Mouse (Mus musculus) midbrain, embryonic 12.5 days (tissue): Measurements from ENCODE around the gene St8sia1. TPM values are rescaled to one million over a fixed set of nuclear protein-coding genes. Genes with fewer than 3 reads are reported as not detected.

Source experiments
- ATAC-seq: fragments of 200-750 bp; cut with Nextera tagmentation; 2 replicates; pipeline ENCODE4 v1.8.0; 2017; ENCODE audit warnings: low read depth, moderate TSS enrichment, moderate library complexity; ENCODE audit not compliant: low FRiP score
- H3K27ac ChIP-seq: fragments of 300-500 bp; sonication (generic); replicated peaks from 2 replicates; pipeline ENCODE4 v1.5.1; 2016; ENCODE audit warnings: mild to moderate bottlenecking
- H3K27me3 ChIP-seq: fragments of 300-500 bp; sonication (generic); 2 replicates; pipeline ENCODE4 v1.6.1; 2016; ENCODE audit warnings: mild to moderate bottlenecking
- H3K36me3 ChIP-seq: fragments of 300-500 bp; sonication (generic); 2 replicates; pipeline ENCODE4 v1.6.1; 2016
- H3K4me1 ChIP-seq: fragments of 300-500 bp; sonication (generic); 2 replicates; pipeline ENCODE4 v1.6.1; 2016
- H3K4me2 ChIP-seq: fragments of 300-500 bp; sonication (generic); replicated peaks from 2 replicates; pipeline ENCODE4 v1.6.1; 2016; ENCODE audit warnings: mild to moderate bottlenecking, moderate library complexity
- H3K4me3 ChIP-seq: fragments of 300-500 bp; sonication (generic); 2 replicates; pipeline ENCODE4 v1.5.1; 2016; ENCODE audit warnings: mild to moderate bottlenecking
- H3K9ac ChIP-seq: fragments of 300-500 bp; sonication (generic); replicated peaks from 2 replicates; pipeline ENCODE4 v1.6.1; 2016; ENCODE audit warnings: mild to moderate bottlenecking, moderate library complexity
- H3K9me3 ChIP-seq: fragments of 300-500 bp; sonication (generic); 2 replicates; pipeline ENCODE4 v1.6.1; 2016; ENCODE audit warnings: mild to moderate bottlenecking
- WGBS: fragments of 180-500 bp; shearing (Covaris S2); methylation state at CpG from one replicate; pipeline ENCODE4 v1.1.7; 2016; 5-methylcytosine and 5-hydroxymethylcytosine counted together
- polyA plus RNA-seq: library from polyadenylated mRNA; unstranded; fragments of >200 nt; fragmentation: Nextera tagmentation; extraction: Ambion mirVana; gene quantifications from 2 replicates; pipeline ENCODE4 v1.2.1, GENCODE M21; 2016

St8sia1 gene
- polyA plus RNA-seq, 1 experiment from 2014 or later: 7.9 TPM

DNA sequence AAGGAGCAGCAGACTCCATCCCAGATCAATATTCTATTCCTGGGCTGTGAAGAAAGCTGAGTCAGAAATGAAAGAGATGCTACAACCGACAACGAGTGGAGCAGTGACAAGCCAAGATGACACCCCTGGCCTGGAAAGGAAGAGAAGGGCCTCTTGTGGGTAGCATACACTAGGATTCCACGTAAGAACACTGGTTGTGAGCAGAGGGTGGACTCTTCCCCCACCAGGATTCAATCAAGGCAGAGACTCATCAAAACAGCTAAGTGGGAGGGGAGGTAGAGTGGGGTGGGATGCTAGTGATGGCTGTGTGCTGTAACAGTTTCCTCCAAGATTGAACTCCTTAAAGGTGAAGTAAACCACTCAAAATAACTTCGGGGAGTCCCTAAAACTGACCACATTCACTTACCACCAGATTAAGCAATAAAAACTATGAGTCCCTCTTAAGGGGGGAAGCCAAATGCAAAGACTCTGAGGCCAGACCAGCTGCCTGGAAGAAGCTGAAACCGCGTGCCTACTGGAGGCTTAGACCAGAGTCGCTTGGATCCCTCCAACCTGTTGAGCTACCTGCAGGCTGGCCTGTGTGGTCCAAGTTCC, 11.8 kb downstream of the St8sia1 start:
- no peak overlapping the region for H3K4me2 ChIP-seq

DNA sequence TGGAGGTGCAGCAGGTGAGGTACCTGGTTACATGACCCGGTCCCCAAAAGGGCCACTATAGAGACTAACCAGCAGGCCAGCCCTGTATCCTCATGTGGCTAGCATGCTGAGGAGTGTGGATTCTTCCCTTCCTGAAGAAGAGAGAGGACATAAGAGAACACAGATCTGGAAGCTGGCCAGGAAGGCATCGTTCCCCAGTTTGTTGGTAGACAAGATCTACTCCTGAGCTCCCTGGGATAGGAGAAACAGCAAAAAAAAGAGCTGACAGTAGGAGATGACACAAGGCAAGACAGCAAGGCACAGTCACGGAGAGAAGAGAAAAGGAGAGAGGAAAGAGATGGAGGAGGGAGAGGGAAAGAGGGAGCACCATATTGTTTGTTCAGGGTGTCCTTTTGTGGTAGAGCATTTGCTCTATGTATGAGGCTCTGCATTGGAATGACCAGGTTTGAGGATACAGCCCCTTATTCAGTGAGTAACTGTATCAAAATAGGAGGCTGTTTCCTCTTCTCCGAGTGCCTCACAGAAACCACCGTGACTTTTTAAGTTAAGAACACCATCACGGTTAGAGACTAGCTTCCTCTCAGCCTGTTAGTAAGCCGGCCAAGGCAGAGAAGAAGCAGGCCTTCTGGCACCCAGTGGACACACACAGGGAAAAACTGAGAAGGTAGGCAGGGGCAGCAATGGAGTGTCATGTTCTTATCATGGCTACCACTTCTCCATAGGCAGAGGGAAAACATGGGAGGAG, 12.5 kb downstream of the St8sia1 start:
- H3K27ac ChIP-seq: no peak overlapping the region
- H3K27me3 ChIP-seq: no peaks in the 10 kb centered on the region
- no peak for ATAC-seq
- no peaks in the 10 kb centered on the region for H3K4me1 ChIP-seq
- WGBS: 94% methylated on average over 7 of the region's 7 CpGs
- no peak overlapping the region for H3K4me3 ChIP-seq
- no peaks in the 10 kb centered on the region for H3K36me3 ChIP-seq
- no peaks in the 10 kb centered on the region for H3K9me3 ChIP-seq
- H3K4me2 ChIP-seq: no peak overlapping the region
- no peak overlapping the region for H3K9ac ChIP-seq

More for the DNA sequence above, 11.8 kb downstream of the St8sia1 start:
- Histone ChIP-seq H3K9me3 (no peaks in the 10 kb centered on the region), H3K4me1 (no peaks in the 10 kb centered on the region), H3K27me3 (no peaks in the 10 kb centered on the region), H3K9ac (no peak overlapping the region), H3K36me3 (no peaks in the 10 kb centered on the region), H3K4me3 (no peak overlapping the region), H3K27ac (no peak overlapping the region)
- no peak for ATAC-seq
- 90% methylated on average over 7 of the region's 7 CpGs for WGBS

DNA sequence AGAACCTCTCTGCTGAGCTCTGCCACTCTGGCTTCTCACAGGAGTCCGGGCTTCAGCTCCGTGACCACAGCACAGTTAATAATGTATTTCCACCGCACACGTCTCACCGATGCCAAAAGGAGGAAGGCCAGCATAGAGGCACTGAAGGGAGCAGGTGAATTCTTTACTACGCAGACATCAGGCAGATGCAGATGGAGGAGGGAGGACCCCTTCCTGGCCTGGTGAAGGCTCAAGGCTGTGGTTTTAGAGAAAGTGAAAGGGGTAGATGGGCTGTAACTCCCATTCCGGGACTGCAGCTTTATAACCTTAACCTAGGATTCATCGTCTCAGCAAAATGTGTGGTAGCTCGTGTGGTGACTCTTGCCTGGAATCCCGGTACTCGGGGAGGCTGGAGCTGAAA, 13.9 kb downstream of the St8sia1 start:
- no peak for ATAC-seq

DNA sequence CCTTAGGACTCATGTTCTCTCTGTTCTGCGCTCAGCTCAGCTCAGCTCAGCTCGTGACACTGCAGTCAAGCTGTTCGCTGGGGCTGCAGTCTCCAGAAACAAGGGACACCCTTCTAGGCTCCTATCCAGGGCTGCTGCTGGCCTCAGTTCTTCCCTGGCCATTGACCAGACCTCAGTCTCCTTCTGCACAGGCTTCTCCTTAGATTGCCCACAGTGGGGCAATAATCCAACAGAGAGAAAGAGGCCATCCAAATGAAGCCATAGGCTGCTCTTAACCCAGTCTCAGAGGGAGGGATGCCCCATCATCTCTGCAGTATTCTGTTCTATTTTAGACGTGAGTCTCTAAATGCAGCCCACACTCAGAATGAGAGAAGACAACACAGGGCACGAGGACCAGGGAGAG, 15.3 kb downstream of the St8sia1 start:
- H3K4me3 ChIP-seq: no peak overlapping the region
- H3K27ac ChIP-seq: no peak overlapping the region
- WGBS: 70% methylated on average over 5 of the region's 5 CpGs

More for the DNA sequence above, 13.9 kb downstream of the St8sia1 start:
- no peak overlapping the region for H3K27ac ChIP-seq
- no peaks in the 10 kb centered on the region for H3K9me3 ChIP-seq
- 82% methylated on average over 11 of the region's 11 CpGs for whole genome bisulfite sequencing
- no peaks in the 10 kb centered on the region for H3K27me3 ChIP-seq
- no peak overlapping the region for H3K4me2 ChIP-seq
- no peaks in the 10 kb centered on the region for H3K4me1 ChIP-seq
- H3K4me3 ChIP-seq: no peak overlapping the region
- H3K9ac ChIP-seq: no peak overlapping the region
- H3K36me3 ChIP-seq: no peaks in the 10 kb centered on the region

DNA sequence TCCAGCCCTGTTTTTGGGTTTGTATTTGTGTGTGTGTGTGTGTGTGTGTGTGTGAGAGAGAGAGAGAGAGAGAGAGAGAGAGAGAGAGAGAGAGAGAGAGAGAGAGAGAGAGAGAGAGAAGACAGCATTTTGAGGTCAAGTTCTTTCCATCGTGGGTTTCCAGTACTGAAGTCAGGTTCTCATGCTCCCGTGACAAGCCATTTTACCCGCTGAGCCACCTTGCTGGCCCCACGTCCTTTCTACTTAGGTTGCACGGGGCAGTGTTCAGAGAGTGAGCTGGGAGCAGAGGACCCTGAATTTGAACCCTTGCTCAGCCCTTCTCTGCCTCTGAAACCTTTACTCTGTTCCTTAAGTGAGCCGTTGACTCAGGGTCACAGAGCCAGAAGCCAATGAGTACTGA, 17.2 kb downstream of the St8sia1 start:
- Histone ChIP-seq H3K27ac (no peak overlapping the region), H3K27me3 (no peaks in the 10 kb centered on the region), H3K36me3 (peaks cover 11% of the 10 kb centered on the region; the same call in 1 of the 2 replicates), H3K4me3 (no peak overlapping the region), H3K4me1 (no peaks in the 10 kb centered on the region), H3K9me3 (no peaks in the 10 kb centered on the region), H3K9ac (no peak overlapping the region), H3K4me2 (no peak overlapping the region)
- no peak for ATAC-seq
- WGBS: 77% methylated on average over 6 of the region's 6 CpGs

More for the DNA sequence above, 15.3 kb downstream of the St8sia1 start:
- no peaks in the 10 kb centered on the region for H3K4me1 ChIP-seq
- no peak overlapping the region for H3K4me2 ChIP-seq
- no peak overlapping the region for H3K9ac ChIP-seq
- H3K36me3 ChIP-seq: peaks cover 11% of the 10 kb centered on the region; the same call in 1 of the 2 replicates
- no peaks in the 10 kb centered on the region for H3K27me3 ChIP-seq
- ATAC-seq: 0 out of 2 replicates have a peak, but pooled peaks have one; percentile 34
- no peaks in the 10 kb centered on the region for H3K9me3 ChIP-seq

DNA sequence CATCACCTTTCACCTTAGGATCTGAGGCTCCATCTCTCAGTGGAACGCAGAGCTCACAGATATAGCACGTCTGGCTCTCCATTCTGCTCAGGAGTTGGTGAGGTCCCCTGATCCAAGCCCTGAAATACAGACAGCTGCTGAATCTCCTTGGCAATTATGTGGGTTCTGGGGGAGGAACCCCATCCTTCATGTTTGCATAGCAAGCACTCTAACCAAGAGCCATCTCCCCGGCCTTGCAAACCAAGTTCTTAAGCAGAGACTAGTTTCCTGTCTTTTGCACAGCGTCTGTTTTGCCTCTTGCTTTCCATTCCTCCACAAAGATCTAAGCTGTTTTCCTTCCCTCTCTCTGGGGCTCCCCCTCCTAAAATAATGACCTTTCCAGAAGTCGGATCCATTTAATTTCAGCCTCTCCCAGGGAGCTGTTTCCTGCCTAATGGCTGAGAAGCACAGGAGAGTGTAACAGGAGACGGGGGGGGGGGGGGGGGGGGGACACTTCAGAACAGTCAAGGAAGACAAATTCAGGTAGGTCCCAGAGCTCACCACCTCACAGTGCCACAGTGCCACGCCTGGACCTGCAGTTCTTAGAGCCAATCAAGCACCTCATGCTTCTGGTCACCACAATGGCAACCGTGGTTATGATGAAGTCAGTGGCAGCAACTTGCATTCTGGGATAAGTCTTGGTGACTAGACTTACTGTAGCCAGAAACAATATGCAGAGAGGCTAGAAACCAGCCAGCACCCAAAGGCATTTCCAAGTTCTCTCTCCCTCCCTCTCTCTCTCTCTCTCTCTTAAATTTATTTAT, 18.0 kb downstream of the St8sia1 start:
- Histone ChIP-seq H3K27me3 (no peaks in the 10 kb centered on the region), H3K4me1 (no peaks in the 10 kb centered on the region; the same call in 1 of the 2 replicates), H3K4me2 (no peak overlapping the region), H3K27ac (no peak overlapping the region), H3K36me3 (peaks cover 11% of the 10 kb centered on the region; the same call in 1 of the 2 replicates), H3K9me3 (no peaks in the 10 kb centered on the region), H3K9ac (no peak overlapping the region), H3K4me3 (no peak overlapping the region)
- WGBS: 74% methylated on average over 8 of the region's 8 CpGs
- no peak for ATAC-seq

DNA sequence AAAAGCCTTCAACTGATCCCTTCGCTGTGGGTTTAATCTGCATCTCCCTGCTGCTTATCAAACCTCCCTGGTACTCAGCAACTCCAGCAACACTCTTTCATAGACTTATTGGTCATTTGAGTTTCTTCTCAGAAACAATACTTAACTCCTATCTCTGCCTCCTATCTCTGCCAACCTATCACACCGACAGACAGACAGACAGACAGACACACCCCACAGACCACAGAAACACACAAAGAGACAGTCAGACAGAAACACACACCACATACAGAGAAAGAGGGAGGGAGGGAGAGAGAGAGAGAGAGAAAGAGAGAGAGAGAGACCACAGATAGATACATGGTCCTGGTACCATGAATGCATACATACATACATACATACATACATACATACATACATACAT, 18.8 kb downstream of the St8sia1 start:
- H3K36me3 ChIP-seq: peaks cover 11% of the 10 kb centered on the region; the same call in 1 of the 2 replicates
- no peaks in the 10 kb centered on the region; the same call in 1 of the 2 replicates for H3K4me1 ChIP-seq
- no peak overlapping the region for H3K4me3 ChIP-seq
- no peak overlapping the region for H3K4me2 ChIP-seq
- H3K27ac ChIP-seq: no peak overlapping the region
- H3K9ac ChIP-seq: no peak overlapping the region
- H3K27me3 ChIP-seq: no peaks in the 10 kb centered on the region
- H3K9me3 ChIP-seq: no peaks in the 10 kb centered on the region
- no peak for ATAC-seq
- WGBS: 86% methylated on average over 2 of the region's 2 CpGs

DNA sequence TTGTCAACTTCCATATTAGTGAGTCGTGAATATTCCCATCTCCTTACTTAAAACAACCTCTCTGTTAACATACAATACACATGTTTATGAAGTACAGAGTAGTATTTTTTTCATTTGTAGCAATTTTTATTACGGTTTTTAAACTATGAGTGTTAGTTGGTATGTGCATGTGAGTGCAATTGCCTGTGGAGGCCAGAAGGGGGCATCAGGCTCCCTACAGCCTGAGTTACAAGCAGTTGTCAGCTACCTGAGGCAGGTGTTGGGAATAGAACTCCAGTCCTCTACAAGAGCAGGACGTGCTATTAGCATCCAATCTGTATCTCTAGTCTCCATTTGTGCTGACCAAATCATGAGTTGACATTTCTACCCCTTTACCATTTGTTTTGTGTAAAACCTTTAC, 19.8 kb downstream of the St8sia1 start:
- 95% methylated on average over 3 of the region's 3 CpGs for WGBS
- no peak for ATAC-seq
- no peaks in the 10 kb centered on the region for H3K27me3 ChIP-seq
- H3K36me3 ChIP-seq: peaks cover 11% of the 10 kb centered on the region; the same call in 1 of the 2 replicates
- no peak overlapping the region for H3K9ac ChIP-seq
- H3K4me2 ChIP-seq: no peak overlapping the region
- no peaks in the 10 kb centered on the region; the same call in 1 of the 2 replicates for H3K4me1 ChIP-seq
- no peak overlapping the region for H3K4me3 ChIP-seq
- no peak overlapping the region for H3K27ac ChIP-seq
- no peaks in the 10 kb centered on the region for H3K9me3 ChIP-seq

DNA sequence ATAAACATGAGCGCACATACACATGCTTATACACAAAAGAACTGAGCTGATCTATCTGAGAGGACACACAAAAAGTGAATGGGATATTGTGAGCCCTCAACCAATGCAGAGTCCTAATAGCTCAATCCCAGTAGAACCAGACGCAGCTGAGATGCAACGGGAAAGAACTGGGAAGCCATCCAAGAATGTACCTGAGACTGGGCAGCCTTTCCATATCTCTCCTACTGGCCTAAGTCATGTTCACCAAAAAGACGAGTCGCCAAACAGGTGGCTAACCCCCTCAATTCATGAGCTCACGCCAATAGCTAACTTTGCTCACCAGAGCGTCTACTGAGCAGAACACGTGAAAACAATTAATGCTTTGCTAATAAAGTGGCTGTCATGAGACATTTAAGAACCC, 20.8 kb downstream of the St8sia1 start:
- Histone ChIP-seq H3K9ac (no peak overlapping the region), H3K4me2 (no peak overlapping the region), H3K4me1 (peaks cover 3% of the 10 kb centered on the region; the same call in 1 of the 2 replicates), H3K4me3 (no peak overlapping the region), H3K36me3 (peaks cover 11% of the 10 kb centered on the region; the same call in 1 of the 2 replicates), H3K27me3 (no peaks in the 10 kb centered on the region), H3K9me3 (no peaks in the 10 kb centered on the region), H3K27ac (no peak overlapping the region)
- WGBS: 94% methylated on average over 8 of the region's 8 CpGs
- ATAC-seq: no peak

DNA sequence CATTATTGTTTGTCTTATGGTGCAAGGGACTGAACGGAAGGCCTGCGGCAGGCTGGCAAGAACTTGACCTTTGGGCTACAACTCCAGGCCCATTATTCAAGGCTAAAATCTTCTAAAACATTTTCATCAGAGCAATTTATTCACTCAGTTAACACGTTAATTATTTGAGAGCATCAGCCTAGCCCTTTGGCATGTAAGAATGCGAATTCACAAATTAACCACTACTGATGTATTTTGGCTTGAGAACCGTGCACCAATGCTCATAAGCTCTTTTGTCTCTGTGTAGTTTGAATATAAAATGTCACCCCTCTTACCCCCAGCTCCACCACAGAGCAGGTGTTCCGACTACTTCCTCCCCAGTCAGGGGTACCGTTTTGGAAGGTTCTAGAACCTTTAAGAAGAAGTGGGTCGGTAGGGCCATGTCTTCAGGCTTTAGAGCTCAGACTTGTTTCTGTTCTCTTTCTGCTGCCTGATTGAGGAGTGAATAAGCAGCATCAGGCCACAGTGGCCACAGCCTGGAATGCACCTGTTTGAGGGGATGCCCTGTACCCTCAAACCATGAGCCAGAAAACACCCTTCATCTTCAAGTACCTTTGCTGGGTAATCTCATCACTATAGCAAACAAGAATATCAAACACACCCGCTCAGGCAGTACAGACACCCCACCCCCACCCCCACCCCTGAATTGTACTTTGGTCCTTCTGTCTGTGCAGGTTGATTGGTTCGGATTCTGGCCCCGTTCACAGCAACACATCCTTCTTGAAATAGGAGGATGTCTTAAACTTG, 22.5 kb downstream of the St8sia1 start:
- Histone ChIP-seq H3K27ac (no peak overlapping the region), H3K36me3 (peaks cover 11% of the 10 kb centered on the region; the same call in 1 of the 2 replicates), H3K27me3 (no peaks in the 10 kb centered on the region), H3K9me3 (no peaks in the 10 kb centered on the region), H3K4me3 (no peak overlapping the region), H3K4me1 (peaks cover 3% of the 10 kb centered on the region; the same call in 1 of the 2 replicates), H3K4me2 (no peak overlapping the region), H3K9ac (no peak overlapping the region)
- ATAC-seq: no peak
- WGBS: 86% methylated on average over 11 of the region's 11 CpGs

DNA sequence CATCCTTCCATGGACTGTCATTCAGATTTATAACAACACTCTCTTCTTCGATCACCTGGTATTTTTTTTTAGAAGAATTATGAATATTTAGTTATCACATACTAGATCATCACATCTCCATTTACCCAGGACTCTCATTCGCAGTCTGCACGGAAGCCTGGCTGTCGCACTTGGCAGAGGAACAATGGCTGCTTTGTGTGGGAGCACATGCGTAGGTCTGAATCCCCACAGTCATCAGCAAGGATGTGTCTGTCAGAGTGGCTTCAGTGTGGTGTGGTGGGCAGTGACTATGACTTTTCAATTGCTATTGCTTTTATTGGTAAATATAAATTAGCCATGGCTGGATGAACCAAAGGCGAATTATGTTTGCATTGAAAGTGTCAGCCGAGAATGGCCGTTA, 23.2 kb downstream of the St8sia1 start:
- Histone ChIP-seq H3K4me2 (no peak overlapping the region), H3K36me3 (peaks cover 11% of the 10 kb centered on the region; the same call in 1 of the 2 replicates), H3K9ac (no peak overlapping the region), H3K4me3 (no peak overlapping the region), H3K9me3 (no peaks in the 10 kb centered on the region), H3K27ac (no peak overlapping the region), H3K27me3 (no peaks in the 10 kb centered on the region), H3K4me1 (peaks cover 3% of the 10 kb centered on the region; the same call in 1 of the 2 replicates)
- 66% methylated on average over 8 of the region's 8 CpGs for WGBS
- no peak; the same call in 1 of the 2 replicates for ATAC-seq
